Mouse (Mus musculus) thymus, adult 2 months (tissue): ENCODE measurements around the gene Heg1. TPM values are rescaled to one million over a fixed set of nuclear protein-coding genes. Genes with fewer than 3 reads are reported as not detected.

Experiments
- DNase-seq: peaks from one replicate; pipeline ENCODE4 v3.0.0; 2021
- H3K27ac ChIP-seq: fragments of 200-500 bp; 2 replicates; pipeline ENCODE4 v1.5.1; 2012; ENCODE audit warnings: low read length, control low read depth; ENCODE audit not compliant: control insufficient read depth, insufficient read depth
- H3K27me3 ChIP-seq: fragments of 200-500 bp; 2 replicates; pipeline ENCODE4 v1.6.1; 2012; ENCODE audit warnings: mild to moderate bottlenecking, low read length, moderate library complexity, mixed read lengths; ENCODE audit not compliant: control insufficient read depth, insufficient read depth
- H3K36me3 ChIP-seq: fragments of 200-500 bp; 2 replicates; pipeline ENCODE4 v1.6.1; 2012; ENCODE audit warnings: mild to moderate bottlenecking, low read length, moderate library complexity; ENCODE audit not compliant: control insufficient read depth, insufficient read depth
- H3K4me1 ChIP-seq: fragments of 200-500 bp; replicated peaks from 2 replicates; pipeline ENCODE4 v1.6.1; 2012; ENCODE audit warnings: low read length; ENCODE audit not compliant: control insufficient read depth, insufficient read depth
- H3K4me3 ChIP-seq: fragments of 200-500 bp; 2 replicates; pipeline ENCODE4 v1.5.1; 2012; ENCODE audit warnings: mild to moderate bottlenecking, low read length, control low read depth, moderate library complexity; ENCODE audit not compliant: control insufficient read depth, insufficient read depth
- CTCF ChIP-seq: fragments of 200-500 bp; IDR thresholded peaks from 2 replicates; pipeline ENCODE4 v1.5.1; 2012; ENCODE audit warnings: mild to moderate bottlenecking, control low read depth, low read length, moderate library complexity, borderline replicate concordance; ENCODE audit not compliant: control insufficient read depth, poor library complexity, insufficient read depth; ENCODE audit errors: extremely low read depth
- POLR2A ChIP-seq: fragments of 200-500 bp; IDR thresholded peaks from 2 replicates; pipeline ENCODE4 v1.6.1; 2012; ENCODE audit warnings: mild to moderate bottlenecking, low read length, control low read depth, moderate library complexity; ENCODE audit not compliant: control insufficient read depth, poor library complexity, insufficient read depth; ENCODE audit errors: extremely low read depth
- WGBS: fragments of 180-500 bp; shearing (Covaris S2); methylation state at CpG from one replicate; pipeline ENCODE4 v1.1.7; 2018; 5-methylcytosine and 5-hydroxymethylcytosine counted together
- polyA plus RNA-seq: library from polyadenylated mRNA; depleted of rRNA; stranded (reverse); fragments of >200 nt; gene quantifications from 2 replicates; pipeline ENCODE4 v1.2.3, GENCODE M21; 2012

Heg1 gene
- polyA plus RNA-seq, 1 experiment: 39.1 TPM

DNA sequence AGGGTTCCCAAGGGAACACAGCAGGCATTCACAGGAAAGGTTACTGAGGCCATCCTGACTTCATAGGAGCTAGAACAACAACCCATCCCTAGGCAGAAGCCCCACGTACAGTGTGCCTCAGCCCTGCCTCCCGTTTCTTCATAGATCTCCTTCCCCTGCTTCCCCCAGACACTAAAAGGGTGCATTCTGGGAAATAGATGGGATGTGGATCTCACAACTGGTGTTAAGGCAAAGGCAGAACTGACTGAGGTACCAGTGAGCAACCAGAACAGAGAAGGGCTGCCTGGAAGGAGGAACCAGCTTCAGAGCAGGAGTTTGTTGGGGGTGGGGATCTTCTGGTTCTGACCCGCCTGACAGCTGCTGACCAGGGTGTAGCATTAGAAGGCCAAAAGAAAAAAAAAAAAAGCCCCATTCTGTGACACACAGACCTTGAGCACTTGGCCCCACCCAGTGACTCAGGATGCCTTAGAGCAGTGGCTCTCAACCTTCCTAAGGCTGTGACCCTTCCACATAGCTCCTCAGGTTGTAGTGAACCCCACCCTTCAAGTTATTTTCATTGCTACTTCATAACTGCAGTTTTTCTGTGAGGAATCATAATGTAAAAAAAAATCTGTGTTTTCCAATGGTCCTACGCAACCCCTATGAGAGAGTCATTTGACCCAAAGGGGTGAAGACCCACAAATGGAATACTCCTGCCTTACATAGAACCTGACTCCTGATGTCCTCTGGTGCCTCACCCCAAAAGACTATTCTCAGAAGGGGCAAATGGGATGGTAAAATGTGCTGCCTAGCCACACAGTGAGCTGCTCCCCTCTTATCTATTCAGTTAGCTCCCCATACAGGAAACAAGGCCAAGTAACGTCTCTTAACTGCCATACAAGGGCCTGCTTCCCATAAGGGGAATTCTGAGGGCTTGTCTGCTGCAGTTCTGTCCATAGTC, 97.9 kb downstream of the Heg1 start:
- no peak overlapping the region for H3K4me3 ChIP-seq
- peaks cover 3% of the 10 kb centered on the region for H3K4me1 ChIP-seq
- no peak overlapping the region for H3K27ac ChIP-seq
- DNase-seq: no peak
- H3K27me3 ChIP-seq: no peaks in the 10 kb centered on the region
- TF ChIP-seq CTCF (no peak), POLR2A (no peak)
- 77% methylated on average over 5 of the region's 5 CpGs for WGBS
- H3K36me3 ChIP-seq: no peaks in the 10 kb centered on the region

DNA sequence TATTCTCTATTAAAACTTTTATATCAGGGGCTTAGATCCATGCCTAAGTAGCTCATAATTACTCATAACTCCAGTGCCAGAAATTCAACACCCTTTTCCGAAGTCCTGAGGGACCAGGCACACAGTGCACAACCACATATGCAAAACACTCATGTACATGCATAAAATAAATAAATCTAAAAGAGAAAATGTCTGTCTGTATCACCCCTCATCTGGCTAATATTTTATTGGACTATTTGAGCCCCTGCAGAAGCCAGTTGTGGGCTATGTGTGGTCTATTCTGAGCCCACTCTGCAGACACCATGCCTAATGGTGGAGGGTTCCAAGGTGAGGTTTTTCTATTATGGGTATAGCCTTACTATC, 98.5 kb downstream of the Heg1 start:
- no peaks in the 10 kb centered on the region for H3K27me3 ChIP-seq
- DNase-seq: no peak
- no peak for TF ChIP-seq CTCF
- no peak for TF ChIP-seq POLR2A
- no peak overlapping the region for H3K27ac ChIP-seq
- H3K36me3 ChIP-seq: no peaks in the 10 kb centered on the region
- WGBS: 97% methylated on average over 1 of the region's 1 CpGs
- peaks cover 3% of the 10 kb centered on the region for H3K4me1 ChIP-seq
- no peak overlapping the region for H3K4me3 ChIP-seq

DNA sequence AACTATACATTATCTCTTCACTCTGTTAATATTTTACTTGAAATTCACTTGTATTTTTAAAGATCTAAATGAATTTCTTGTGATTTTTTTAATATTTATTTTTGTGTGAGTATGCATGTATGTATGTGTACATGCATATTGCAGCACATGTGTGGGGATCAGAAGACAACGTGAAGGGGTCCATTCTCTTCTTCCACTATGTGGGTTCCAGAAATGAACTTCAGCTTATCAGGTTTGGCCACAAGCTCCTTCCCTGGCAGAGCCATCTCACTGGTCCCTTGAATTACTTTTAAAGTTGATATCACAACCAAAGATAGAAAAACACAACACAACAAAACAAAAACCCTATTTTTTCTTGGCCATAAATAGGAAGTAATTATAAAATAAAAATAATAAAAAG, 100.4 kb downstream of the Heg1 start:
- no peaks in the 10 kb centered on the region for H3K36me3 ChIP-seq
- WGBS: 61% methylated on average over 1 of the region's 1 CpGs
- no peak for DNase-seq
- no peaks in the 10 kb centered on the region for H3K27me3 ChIP-seq
- peaks cover 3% of the 10 kb centered on the region for H3K4me1 ChIP-seq
- no peak overlapping the region for H3K4me3 ChIP-seq
- no peak overlapping the region for H3K27ac ChIP-seq
- no peak for TF ChIP-seq CTCF
- no peak for TF ChIP-seq POLR2A

DNA sequence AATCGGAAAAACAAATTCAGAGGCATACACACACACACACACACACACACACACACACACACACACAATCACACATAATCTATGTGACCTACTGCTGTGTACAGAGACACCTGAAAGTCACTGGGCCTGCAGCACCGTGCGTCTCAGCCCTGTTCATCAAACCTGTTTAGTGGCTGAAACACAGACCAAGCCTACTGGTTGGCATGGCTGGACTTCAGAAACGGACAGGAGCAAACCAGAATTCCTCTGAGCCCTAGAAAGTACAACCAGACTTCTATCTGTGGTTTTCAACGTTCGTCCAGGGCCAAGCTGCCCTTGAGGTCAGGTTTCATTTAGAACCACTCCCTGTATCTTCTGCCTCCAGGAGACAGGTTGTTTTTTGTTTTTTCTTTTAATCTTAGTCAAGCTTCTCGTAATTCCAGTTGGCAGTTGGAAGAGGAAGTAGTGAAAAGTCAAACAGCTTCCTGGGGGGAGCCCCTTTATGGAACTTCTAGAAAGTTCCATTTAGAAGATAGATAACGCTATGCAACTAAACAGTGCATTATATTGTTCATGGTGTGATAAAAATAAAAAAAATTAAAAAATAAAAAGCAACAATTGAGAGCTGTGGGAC, 101.0 kb downstream of the Heg1 start:
- no peak for TF ChIP-seq CTCF
- no peak for TF ChIP-seq POLR2A
- Histone ChIP-seq H3K36me3 (no peaks in the 10 kb centered on the region), H3K4me1 (peaks cover 3% of the 10 kb centered on the region), H3K4me3 (no peak overlapping the region), H3K27me3 (no peaks in the 10 kb centered on the region), H3K27ac (no peak overlapping the region)
- WGBS: 30% methylated on average over 8 of the region's 8 CpGs
- no peak for DNase-seq

DNA sequence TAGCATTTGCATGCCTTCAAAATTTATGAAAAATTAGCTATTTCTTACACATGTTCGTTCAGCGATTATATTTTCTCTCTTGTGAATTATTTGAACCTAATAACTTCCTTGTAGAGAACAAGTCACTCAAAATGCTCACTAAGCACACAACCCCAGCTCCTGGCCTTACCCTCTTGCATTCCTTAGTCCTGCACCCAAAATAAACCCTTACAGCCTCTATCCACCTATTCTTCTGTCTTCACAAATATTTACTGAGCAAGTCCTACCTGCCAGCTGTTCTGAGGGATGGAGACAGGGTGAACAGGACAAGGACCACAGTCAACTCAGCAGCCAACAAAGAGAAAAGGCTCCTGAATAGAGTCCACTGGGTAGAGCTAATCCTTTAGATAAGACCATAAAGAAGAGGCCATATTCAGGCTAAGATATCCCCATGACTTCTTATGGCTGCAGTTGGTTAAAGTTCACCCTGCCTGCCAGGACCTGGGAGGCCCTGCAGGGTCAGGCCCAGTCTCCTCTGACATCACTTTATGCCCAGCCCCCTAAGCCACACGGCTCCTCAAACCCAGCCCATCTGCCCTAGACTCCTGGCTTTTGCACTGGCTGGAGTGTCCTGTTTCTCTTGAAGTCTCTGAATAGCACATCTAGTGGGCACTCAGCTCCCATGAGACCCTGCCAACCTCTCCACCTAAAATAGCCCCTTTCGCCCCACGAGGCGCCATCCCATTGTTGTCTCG, 102.7 kb downstream of the Heg1 start:
- H3K27me3 ChIP-seq: no peaks in the 10 kb centered on the region
- H3K4me3 ChIP-seq: no peak overlapping the region
- no peak for DNase-seq
- 84% methylated on average over 7 of the region's 7 CpGs for WGBS
- no peak overlapping the region for H3K27ac ChIP-seq
- H3K36me3 ChIP-seq: no peaks in the 10 kb centered on the region
- peaks cover 3% of the 10 kb centered on the region for H3K4me1 ChIP-seq
- TF ChIP-seq CTCF (no peak), POLR2A (no peak)
